Mouse (Mus musculus): ENCODE results near the gene Olfr694.

Gene Olfr694

DNA sequence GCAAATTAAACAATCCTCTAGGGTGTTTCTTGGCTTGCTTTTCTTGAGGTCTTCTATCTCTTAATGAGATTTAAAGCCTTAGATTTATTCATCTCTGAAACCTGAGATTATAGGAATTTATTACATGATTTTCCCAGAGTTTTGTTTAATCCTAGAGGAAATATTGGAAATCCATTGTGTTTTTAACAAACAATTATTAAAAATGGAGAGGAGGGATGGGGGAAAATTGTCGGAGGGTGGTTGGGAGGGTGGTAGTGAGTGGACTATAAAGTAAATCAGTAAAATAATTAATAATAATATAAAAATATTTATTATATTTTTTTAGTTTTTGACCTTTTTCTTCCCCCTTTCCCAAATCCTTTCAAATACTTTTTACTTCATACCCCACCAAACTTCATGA is at the start of gene Olfr694:
Gene Olfr694, minus strand, starts transcription at position 101 of the 400 bp plus-strand sequence.
- no peak for TF ChIP-seq GATA4 (IDR thresholded peaks at IDR 0.05; ENCODE audit: insufficient replicate concordance, low read length)

DNA sequence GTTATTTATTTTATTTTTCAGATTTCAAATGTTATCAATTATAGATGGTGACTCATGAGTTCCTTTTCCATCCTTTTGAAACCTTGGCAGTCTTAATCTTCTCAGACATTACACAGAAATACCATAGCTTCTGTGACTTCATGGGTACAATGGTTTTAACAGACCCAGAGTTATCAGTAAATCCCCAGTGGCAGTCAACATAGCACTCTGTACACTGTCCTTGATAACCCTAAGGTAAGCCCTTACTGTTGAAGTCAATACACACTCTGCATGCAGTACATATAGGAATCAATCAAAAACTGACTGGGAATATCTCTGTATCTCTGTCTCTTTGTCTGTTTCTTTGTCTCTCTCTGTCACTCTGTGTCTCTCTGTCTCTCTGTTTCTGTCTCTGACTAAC is 45.4 kb upstream of the Olfr694 start:
- TF ChIP-seq GATA4 (IDR thresholded peaks at IDR 0.05; ENCODE audit: insufficient replicate concordance, low read length), result no peak

DNA sequence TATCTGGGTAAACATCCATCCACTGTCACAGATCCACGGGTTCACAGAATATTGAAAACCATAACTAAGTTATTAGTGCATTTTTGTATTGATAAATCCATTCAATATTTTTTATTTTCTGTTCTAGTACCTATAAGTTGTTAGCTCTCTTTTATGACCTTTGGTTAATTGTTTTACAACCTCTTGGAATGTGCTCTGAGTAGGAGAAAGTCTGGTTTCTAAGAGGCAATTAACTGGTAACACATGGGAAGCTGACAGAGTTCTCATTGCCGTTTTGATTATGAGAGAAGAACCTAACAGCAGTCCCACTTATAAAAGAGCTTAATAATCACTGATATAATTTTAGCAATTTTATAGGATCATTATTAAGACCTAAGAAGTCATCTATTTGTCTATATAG is 42.1 kb upstream of the Olfr694 start:
- no peak for TF ChIP-seq GATA4 (IDR thresholded peaks at IDR 0.05; ENCODE audit: insufficient replicate concordance, low read length)

DNA sequence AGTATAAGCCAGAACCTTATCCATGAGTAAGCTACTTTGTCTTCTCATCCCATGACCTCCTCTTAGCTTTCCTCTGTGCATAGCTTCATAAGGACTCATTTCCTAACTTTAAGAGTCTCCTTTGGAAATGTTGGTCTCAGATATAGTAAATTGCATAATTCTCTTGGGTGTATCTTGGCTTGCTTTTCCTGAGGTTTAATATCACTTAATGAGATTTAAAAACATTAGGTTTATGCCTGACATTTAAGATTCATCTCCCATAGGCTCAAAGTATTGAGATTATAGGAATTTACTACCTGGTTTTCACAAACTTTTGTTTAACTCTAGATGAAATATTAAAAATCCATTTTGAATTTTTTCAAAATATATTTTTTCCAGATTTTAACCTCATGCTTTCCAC is 24.7 kb upstream of the Olfr694 start, which contains the start of gene Olfr695:
Gene Olfr695, minus strand, starts transcription at position 101 of the 400 bp plus-strand sequence.
- no peak for TF ChIP-seq GATA4 (IDR thresholded peaks at IDR 0.05; ENCODE audit: insufficient replicate concordance, low read length)

DNA sequence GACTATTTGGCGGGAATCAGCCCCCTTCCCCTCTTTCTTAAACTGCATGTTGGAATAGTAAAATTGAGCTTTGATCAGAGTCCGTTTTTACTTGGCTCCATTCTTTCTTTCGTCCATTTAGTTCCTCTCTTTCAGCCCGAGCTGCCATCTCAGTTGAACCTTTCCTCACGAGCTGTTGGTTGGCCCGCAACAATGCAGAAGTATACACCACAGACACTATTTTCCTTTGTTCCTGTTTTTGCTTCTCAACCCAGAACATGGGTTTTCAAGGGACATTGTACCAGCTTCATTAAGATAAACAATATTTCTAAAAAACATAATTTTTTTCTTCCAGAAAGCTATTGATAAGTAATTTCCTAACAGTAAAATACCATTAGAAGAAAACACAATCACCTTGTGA is 19.8 kb upstream of the Olfr694 start:
- no peak for TF ChIP-seq GATA4 (IDR thresholded peaks at IDR 0.05; ENCODE audit: insufficient replicate concordance, low read length)

DNA sequence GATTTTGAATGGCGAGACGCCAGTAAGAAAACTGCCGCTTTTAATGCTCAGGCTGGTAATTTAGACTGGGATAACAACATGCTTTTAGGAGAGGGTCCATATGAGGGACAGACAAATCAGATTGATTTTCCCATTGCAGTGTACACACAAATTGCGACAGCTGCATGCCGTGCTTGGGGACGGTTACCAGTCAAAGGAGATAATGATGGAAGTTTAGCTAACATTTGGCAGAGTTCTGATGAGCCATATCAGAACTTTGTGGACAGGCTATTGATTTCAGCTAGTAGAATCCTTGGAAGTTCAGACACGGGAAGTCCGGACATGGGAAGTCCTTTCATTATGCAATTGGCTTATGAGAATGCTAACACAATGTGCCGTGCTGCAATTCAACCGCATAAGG is 16.1 kb upstream of the Olfr694 start:
- peak; percentile 64 for TF ChIP-seq GATA4 (IDR thresholded peaks at IDR 0.05; ENCODE audit: insufficient replicate concordance, low read length)

DNA sequence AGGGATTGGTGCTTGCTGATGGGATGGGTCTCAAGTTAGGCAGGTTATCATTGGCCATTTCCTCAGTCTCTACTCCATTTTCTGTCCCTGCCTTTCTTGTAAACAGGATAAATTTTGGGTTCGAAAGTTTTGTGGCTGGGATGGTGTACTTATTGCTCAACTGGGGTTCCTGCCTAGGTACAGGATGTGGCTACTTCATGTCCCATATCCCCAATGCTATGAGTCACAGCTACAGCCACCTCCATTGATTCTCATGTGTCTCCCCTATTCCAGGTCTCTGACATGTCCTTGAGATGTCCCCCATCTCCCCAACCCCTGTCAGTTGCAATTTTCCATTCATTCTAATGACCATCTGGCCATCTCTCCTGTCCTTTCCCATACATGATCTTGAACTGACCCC is 5.3 kb upstream of the Olfr694 start:
- no peak for TF ChIP-seq GATA4 (IDR thresholded peaks at IDR 0.05; ENCODE audit: insufficient replicate concordance, low read length)

DNA sequence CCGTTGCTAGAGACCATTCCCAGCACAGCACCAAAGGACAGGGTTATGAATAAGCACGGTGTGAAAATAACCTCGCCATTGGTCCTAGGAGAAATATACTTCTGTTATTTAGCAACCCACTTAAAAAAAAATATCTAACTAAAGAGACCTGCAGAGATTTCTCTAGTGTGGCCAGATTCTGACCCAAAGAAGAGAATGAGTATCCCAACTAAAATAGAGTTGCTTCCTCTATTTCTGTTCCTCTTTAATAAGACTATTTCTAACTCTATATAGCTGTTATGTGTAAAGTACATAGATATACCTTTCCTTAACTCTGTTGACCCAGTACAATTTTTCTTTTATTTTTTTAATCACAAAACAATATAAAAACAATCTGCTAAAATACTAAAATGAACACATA is 1.4 kb upstream of the Olfr694 start:
- no peak for TF ChIP-seq GATA4 (IDR thresholded peaks at IDR 0.05; ENCODE audit: insufficient replicate concordance, low read length)

DNA sequence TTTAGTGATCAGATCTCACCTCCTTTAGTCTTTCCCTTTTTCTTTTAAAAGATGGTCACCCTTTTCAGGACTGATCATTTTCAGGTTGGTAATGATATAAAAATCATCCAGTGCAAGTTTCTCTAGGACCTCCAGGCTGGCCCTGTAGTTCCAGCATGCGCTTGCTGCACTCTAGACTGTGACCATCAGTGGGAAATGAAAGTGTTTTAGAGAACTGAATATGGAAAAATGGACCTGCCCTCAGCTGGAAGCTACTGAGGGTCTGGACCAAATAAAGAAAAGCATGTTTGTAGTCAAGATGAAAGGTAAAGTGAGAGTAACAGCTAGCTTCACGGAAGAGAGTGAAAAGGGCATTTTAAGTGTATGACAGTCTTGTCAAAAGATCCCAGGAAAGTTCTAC is 6.2 kb downstream of the Olfr694 start:
- no peak for TF ChIP-seq GATA4 (IDR thresholded peaks at IDR 0.05; ENCODE audit: insufficient replicate concordance, low read length)

DNA sequence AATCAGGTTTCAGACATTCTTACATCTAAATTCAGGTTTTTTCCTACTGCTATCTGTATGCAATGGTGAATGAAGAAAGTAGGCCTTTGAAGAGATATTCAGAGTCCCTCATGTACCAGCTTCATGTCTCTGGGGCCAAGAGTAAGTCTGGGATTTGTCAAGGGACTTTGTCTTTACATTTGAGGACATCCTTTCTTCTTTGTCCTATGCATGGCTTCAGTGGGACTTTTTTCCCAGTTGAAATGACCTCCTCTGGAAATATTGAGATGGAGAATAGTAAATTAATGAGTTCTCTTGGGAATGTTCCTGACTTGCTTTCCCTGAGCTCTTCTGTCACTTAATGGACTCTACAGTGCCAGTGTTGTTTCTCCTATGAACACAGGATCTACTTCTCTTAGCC is 11.1 kb downstream of the Olfr694 start, which contains the start of gene Olfr693:
Gene Olfr693, minus strand, starts transcription at position 101 of the 400 bp plus-strand sequence.
- no peak for TF ChIP-seq GATA4 (IDR thresholded peaks at IDR 0.05; ENCODE audit: insufficient replicate concordance, low read length)

DNA sequence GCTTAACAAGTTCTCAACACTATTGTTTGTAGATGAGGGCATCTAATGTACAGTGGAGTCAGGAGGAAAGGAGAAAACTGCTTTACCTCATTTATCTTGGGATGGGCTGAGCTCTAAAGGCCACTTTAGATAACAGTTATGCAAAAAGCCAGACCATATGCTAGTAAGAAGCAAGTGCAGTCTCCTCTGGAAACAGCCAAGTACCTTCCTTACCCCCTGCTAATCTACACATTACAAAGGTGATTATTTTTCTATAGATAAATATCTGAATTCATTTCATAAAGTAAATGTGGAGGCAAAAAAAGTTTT is 39.3 kb downstream of the Olfr694 start:
- TF ChIP-seq GATA4 (IDR thresholded peaks at IDR 0.05; ENCODE audit: insufficient replicate concordance, low read length), result no peak

DNA sequence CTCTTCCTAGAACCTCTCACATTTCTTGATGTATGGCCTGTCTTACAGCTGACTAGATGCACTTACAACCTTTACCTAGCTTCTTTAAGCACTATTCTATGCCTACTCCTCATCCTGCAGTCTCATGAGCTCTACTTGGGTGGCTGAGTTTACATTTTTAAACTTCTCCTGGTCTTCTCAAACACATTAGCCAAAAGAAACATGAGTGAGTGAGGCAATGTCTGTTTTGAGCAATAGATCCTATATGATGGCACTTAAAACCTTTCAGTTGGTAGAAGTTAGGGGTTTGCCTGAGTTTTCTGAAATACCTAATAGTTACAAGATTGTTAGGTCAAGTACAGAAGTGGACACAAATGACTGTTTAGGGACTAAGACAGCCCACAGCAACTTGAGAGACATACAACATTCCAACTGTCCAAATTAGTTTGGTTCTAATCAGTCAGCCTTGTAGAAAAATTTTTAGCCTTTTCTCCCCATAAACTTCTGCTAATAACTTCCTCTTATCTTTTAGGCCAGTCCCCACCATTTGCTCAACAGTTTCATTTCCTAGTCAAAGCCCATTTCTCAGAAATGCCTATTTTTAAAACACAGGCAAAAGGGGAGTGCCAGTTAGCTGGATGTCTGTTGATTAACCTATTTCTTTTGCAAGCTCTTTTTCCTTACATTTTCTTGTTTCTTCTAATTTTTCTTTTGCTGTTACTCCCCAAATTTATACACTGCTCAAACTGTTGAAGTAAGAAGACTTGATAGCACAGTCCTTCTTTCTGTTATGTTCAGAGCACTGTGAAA is 39.9 kb downstream of the Olfr694 start:
- TF ChIP-seq GATA4 (IDR thresholded peaks at IDR 0.05; ENCODE audit: insufficient replicate concordance, low read length), result no peak

DNA sequence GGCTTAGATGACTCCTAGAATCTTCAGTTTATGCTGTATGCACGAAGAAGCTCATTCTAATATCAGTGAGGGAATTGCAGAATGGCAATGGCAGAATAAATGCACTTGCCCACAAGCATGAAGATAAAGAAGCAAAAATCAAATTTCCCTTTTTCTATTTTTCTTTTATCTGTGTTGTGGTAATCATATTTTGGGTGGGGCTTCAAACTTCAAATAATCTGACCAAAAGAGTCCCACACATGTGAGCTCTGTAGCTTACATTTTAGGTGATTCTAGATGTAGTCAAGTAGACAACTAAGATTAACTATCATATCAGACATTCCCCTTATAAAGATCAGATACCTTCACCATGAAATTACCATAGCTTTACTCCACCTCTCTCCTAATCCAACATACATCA is 41.8 kb downstream of the Olfr694 start:
- no peak for TF ChIP-seq GATA4 (IDR thresholded peaks at IDR 0.05; ENCODE audit: insufficient replicate concordance, low read length)

DNA sequence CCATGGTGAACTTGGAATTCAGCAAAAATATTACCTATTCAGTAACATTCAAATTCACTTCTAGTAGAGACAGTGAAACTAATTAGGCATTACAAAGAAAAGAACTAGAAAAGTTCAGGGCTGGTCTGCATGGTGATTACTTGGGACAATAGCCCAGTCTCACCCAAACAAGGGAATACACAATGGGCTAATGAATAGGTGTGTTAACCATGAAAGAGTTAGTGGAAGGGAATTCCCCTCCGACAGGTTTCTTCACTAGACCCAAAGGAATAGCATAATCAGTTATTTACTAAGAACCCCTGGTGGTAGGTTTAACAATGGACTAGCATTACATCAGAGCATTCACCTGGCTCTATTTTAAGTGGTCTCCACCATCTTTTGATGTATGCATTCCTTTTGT is 46.4 kb downstream of the Olfr694 start:
- TF ChIP-seq GATA4 (IDR thresholded peaks at IDR 0.05; ENCODE audit: insufficient replicate concordance, low read length), result no peak

DNA sequence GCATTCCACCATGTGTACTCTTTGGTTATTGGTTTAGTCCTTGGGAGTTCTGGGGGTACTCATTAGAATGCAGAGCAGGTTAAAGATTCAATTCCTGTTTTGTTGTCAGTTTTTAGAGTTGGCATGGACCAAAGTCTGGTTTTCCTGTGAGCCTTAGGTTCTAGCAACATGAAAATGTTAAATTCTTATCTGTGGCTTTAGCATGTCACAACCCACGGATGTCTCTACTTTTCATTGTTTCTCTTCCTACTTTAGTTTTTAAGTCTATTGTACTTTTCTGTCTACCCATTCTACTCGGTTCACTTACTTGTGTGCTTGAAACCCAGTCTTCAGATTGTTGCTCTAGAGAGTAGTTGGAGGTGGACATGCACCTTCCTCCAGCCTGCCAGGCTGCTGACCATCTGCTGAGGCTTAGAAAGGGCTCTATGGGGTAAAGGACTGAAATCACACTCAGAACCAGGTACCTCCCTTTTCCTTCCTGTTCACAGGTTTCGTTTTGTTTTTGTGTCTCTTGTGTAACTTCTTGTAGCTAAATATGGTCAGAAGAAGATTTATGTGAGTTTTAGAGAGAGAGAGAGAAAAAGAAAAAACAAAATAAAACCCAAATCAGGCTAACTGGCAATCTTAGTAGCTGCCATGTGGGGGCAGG is 47.3 kb downstream of the Olfr694 start:
- no peak for TF ChIP-seq GATA4 (IDR thresholded peaks at IDR 0.05; ENCODE audit: insufficient replicate concordance, low read length)

DNA sequence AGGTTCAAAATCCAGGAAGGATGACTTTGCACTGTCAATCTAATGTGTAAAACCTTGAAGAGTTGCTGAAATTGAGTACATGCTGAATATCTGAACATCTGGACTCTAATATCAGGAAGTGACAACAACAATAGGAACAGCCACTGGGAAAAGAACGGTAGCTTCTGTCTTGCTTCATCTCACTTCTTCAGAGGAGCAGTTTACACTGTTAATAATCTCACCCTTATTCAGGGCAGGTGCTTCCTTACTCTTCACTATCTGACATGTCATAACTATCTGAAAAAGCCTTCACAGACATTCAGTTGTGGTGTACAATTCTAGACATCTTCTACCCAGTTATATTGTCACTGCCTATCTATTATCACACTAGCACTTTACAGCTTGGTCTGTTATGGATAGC is 50.8 kb downstream of the Olfr694 start:
- TF ChIP-seq GATA4 (IDR thresholded peaks at IDR 0.05; ENCODE audit: insufficient replicate concordance, low read length), result no peak

DNA sequence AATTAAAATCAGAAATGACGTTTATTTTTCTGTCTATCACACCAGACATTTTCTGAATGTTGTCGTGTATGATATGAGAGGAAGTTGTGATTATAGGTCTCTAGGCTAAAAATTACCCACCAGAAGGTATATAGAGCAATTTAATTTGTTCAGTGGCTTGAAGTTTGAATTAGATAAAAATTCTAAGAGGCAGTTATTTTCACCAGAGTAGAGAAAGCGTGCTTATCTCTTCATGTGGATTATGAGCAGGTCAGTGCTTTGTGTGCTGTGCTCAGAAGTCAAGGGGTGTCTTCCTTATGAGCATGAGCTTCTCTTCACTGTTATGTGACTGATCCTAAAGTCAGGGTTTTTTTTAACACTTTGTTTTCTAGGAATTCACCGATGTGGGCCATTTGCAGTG is 56.1 kb downstream of the Olfr694 start:
- no peak for TF ChIP-seq GATA4 (IDR thresholded peaks at IDR 0.05; ENCODE audit: insufficient replicate concordance, low read length)
